Mouse (Mus musculus): ENCODE measurements around the gene Glod4. TPM values are rescaled to one million over a fixed set of nuclear protein-coding genes. Genes with fewer than 3 reads are reported as not detected.

Gene Glod4
- polyA plus RNA-seq, 1 experiment from 2014 or later = 105 TPM

GRCm38 (mm10) chr11:76148055-76149008, 95.2 kb downstream of the Glod4 start:
- DNase-seq (ENCODE audit: low spot score) = no peak

DNA sequence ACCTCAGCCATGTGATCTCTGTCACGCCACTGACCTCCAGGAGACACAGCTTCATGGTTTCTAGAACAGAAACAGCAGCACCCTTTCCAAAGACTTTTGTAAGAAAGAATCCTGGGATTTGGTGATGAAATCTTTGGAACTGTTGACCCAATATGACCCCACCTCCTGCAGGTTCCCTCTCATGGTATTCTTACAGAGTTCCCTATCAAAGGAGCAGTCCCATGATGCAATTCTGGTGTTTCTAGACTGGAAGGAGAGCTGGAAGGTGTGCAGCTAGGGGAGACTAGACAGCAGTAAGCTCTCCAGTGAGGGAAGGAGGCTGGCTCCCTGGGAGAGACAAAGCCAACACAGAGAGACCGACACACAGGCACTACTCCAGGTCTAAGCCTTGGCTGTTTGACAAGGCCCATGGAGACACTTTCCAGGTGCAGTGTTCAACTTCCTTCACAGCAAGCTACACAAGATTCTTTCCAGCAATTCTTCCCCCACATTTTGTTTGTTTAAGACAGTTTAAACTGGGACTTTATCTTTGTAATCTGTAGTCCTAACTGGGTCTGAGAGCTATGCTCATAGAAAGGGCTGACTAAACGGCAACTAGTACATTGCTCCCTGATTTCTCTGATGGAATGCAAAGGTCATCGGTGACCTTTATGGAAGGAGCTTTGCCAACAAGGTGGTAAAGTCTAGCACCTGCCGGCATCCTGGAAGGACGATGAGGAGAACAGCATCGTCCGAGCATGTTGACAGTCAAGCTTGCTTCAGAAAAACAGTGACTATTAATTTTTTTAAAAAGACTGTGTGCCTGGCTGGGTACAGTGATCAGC, 97.1 kb downstream of the Glod4 start:
- DNase-seq (ENCODE audit: low spot score) = no peak

GRCm38 (mm10) chr11:76145169-76145568, 98.4 kb downstream of the Glod4 start:
- DNase-seq (ENCODE audit: low spot score) = no peak

- no peak for DNase-seq (ENCODE audit: low spot score)
These were observed 99.1 kb downstream of the Glod4 start for GRCm38 (mm10) chr11:76144386-76144785.

- no peak for DNase-seq (ENCODE audit: low spot score)
These were observed 105.5 kb downstream of the Glod4 start for GRCm38 (mm10) chr11:76137996-76138395.

- DNase-seq (ENCODE audit: low spot score) = no peak
These were observed 107.7 kb downstream of the Glod4 start for GRCm38 (mm10) chr11:76135641-76136437.

- no peak for DNase-seq (ENCODE audit: low spot score)
These were observed 112.7 kb downstream of the Glod4 start for GRCm38 (mm10) chr11:76130859-76131258.

GRCm38 (mm10) chr11:76125386-76125785, 118.1 kb downstream of the Glod4 start:
- no peak for DNase-seq (ENCODE audit: low spot score)

GRCm38 (mm10) chr11:76123517-76123916, 120.0 kb downstream of the Glod4 start:
- DNase-seq (ENCODE audit: low spot score) = no peak

GRCm38 (mm10) chr11:76122571-76122970, 121.0 kb downstream of the Glod4 start:
- DNase-seq (ENCODE audit: low spot score) = no peak

- no peak for DNase-seq (ENCODE audit: low spot score)
These were observed 122.4 kb downstream of the Glod4 start for GRCm38 (mm10) chr11:76121086-76121485.

GRCm38 (mm10) chr11:76120407-76120901, 123.1 kb downstream of the Glod4 start:
- DNase-seq (ENCODE audit: low spot score) = no peak

- DNase-seq (ENCODE audit: low spot score) = peak; percentile 10
These were observed 133.1 kb downstream of the Glod4 start for GRCm38 (mm10) chr11:76110416-76110815.

- peak; percentile 84 for DNase-seq (ENCODE audit: low spot score)
These were observed 136.7 kb downstream of the Glod4 start for GRCm38 (mm10) chr11:76106551-76107496.

GRCm38 (mm10) chr11:76101154-76101553, 142.4 kb downstream of the Glod4 start:
- DNase-seq (ENCODE audit: low spot score) = no peak

DNA sequence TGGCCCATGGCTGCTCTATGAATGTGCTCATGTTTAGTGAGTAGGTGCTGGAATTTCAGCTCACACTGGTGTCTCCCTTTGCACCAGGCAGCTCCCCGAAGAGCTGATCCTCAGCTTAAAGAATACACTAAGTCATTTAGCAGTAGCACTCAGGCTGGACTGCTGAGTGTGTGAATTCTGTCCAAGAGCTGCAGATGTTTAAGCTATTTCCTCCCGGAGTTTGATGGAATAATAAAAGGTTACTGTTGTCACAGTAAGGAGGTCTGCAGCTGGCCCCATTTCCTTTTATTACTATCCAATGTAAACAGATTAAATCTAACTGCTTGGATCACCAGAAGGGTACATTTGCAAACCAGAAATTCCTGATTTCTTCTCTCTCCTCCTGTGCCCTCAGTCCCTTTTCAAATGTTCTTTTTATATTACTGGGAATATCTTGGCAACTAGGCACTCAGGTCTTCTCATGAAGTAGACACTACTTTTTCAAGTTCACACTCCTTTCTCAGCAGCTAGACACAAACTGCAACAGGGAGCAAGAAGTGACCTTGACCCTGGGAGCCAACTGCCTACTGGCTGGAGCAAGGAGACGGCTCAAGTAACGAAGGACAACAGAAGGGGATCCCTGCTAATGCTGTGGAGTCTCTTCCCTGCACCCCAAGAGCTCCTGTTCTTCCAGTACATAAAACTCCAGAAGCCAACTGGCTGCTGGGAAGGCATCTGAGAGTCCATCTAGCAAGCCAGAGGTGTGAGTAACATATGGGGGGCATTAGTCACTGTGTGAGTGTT, 144.1 kb downstream of the Glod4 start:
- no peak for DNase-seq (ENCODE audit: low spot score)

GRCm38 (mm10) chr11:76093610-76094009, 149.9 kb downstream of the Glod4 start:
- no peak for DNase-seq (ENCODE audit: low spot score)

DNA sequence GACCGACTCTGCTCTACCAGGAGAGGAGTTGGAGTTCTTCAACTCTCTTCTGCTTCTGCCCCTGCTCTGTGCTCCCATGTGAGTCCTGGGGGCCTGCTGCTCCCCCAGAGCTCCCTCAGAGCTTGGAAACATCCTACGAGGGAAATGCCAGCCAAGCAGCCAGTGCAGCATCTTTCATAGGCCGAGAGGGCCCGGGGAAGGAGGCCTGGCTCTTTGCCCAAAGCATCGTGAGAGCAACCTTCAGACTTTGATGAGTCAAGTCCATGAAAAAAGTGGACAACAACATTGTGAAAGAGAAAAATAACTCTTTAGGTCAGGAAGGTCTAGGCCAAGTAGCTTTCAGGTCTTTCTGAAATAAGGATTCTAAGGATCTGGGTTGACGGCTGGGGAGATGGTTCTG, 153.7 kb downstream of the Glod4 start:
- no peak for DNase-seq (ENCODE audit: low spot score)

- no peak for DNase-seq (ENCODE audit: low spot score)
These were observed 155.0 kb downstream of the Glod4 start for GRCm38 (mm10) chr11:76088506-76088905.

Measured in thymus, postnatal 0 days (tissue).